Mouse (Mus musculus) limb, embryonic 10.5 days (tissue): Measurements from ENCODE around the gene Cdsn. TPM values are rescaled to one million over a fixed set of nuclear protein-coding genes. Genes with fewer than 3 reads are reported as not detected.

ENCODE experiments used
- DNase-seq: peaks from one replicate; pipeline ENCODE4 v3.0.0-alpha.2; 2017; ENCODE audit warnings: low spot score
- H3K27ac ChIP-seq: fragments of 300-500 bp; sonication (generic); 2 replicates; pipeline ENCODE4 v1.5.1; 2016; ENCODE audit warnings: mild to moderate bottlenecking
- H3K27me3 ChIP-seq: fragments of 300-500 bp; sonication (generic); 2 replicates; pipeline ENCODE4 v1.6.1; 2016; ENCODE audit warnings: low read depth, mild to moderate bottlenecking; ENCODE audit not compliant: poor library complexity, severe bottlenecking
- H3K36me3 ChIP-seq: fragments of 300-500 bp; sonication (generic); 2 replicates; pipeline ENCODE4 v1.6.1; 2016; ENCODE audit warnings: mild to moderate bottlenecking, moderate library complexity
- H3K4me1 ChIP-seq: fragments of 300-500 bp; sonication (generic); 2 replicates; pipeline ENCODE4 v1.6.1; 2016
- H3K4me3 ChIP-seq: fragments of 300-500 bp; sonication (generic); 2 replicates; pipeline ENCODE4 v1.5.1; 2016; ENCODE audit warnings: mild to moderate bottlenecking, moderate library complexity
- H3K9me3 ChIP-seq: fragments of 300-500 bp; sonication (generic); replicated peaks from 2 replicates; pipeline ENCODE4 v1.6.1; 2016; ENCODE audit warnings: mild to moderate bottlenecking
- WGBS: fragments of 180-500 bp; shearing (Covaris S2); methylation state at CpG from one replicate; pipeline ENCODE4 v1.1.7; 2016; 5-methylcytosine and 5-hydroxymethylcytosine counted together
- polyA plus RNA-seq: library from polyadenylated mRNA; unstranded; fragments of >200 nt; fragmentation: Nextera tagmentation; extraction: Ambion mirVana; gene quantifications from 2 replicates; pipeline ENCODE4 v1.2.1, GENCODE M21; 2016

Cdsn gene
- polyA plus RNA-seq, 1 experiment from 2014 or later, result not detected

- no peak for DNase-seq
These were observed 8.5 kb upstream of the Cdsn start for GRCm38 (mm10) chr17:35543412-35543861.

GRCm38 (mm10) chr17:35544001-35544400 is 7.9 kb upstream of the Cdsn start:
- no peak overlapping the region for H3K27ac ChIP-seq
- 84% methylated on average over 6 of the region's 6 CpGs for WGBS
- no peaks in the 10 kb centered on the region; the same call in 1 of the 2 replicates for H3K4me1 ChIP-seq
- no peaks in the 10 kb centered on the region for H3K36me3 ChIP-seq
- no peaks in the 10 kb centered on the region for H3K27me3 ChIP-seq
- DNase-seq, result no peak
- H3K9me3 ChIP-seq, result no peaks in the 10 kb centered on the region
- no peak overlapping the region for H3K4me3 ChIP-seq

More at GRCm38 (mm10) chr17:35543412-35543861, 8.5 kb upstream of the Cdsn start:
- 72% methylated on average over 14 of the region's 14 CpGs for WGBS
- no peaks in the 10 kb centered on the region for H3K36me3 ChIP-seq
- H3K4me1 ChIP-seq, result no peaks in the 10 kb centered on the region; the same call in 1 of the 2 replicates
- no peak overlapping the region for H3K4me3 ChIP-seq
- H3K27me3 ChIP-seq, result no peaks in the 10 kb centered on the region
- H3K9me3 ChIP-seq, result no peaks in the 10 kb centered on the region
- no peak overlapping the region for H3K27ac ChIP-seq

DNA sequence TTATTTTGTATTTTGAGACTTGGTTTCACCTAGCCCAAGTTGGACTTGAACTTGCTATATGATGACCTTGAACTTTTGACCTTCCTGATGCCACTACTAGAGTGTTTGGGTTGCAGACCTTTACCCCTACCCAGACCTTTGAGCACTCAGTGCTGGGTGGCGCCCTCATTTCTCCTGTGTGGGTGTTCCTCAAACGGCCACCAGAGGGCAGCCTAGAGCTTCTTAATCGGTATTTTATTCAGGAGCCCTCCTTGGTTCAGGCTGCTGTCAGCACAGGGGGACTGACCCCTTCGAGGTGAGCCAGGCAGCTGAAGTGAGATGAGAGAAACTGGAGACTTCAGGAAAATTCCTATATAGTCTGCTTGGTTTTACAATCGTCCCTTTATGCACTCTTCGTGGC is 7.2 kb upstream of the Cdsn start:
- Histone ChIP-seq H3K27ac (no peak overlapping the region), H3K9me3 (no peaks in the 10 kb centered on the region), H3K4me3 (no peak overlapping the region), H3K27me3 (no peaks in the 10 kb centered on the region), H3K36me3 (no peaks in the 10 kb centered on the region), H3K4me1 (no peaks in the 10 kb centered on the region; the same call in 1 of the 2 replicates)
- DNase-seq, result peak; percentile 70
- 34% methylated on average over 6 of the region's 6 CpGs for WGBS

- H3K27ac ChIP-seq, result no peak overlapping the region
- no peaks in the 10 kb centered on the region for H3K9me3 ChIP-seq
- no peaks in the 10 kb centered on the region; the same call in 1 of the 2 replicates for H3K4me1 ChIP-seq
- H3K27me3 ChIP-seq, result no peaks in the 10 kb centered on the region
- no peak for DNase-seq
- H3K4me3 ChIP-seq, result no peak overlapping the region
- H3K36me3 ChIP-seq, result no peaks in the 10 kb centered on the region
- 80% methylated on average over 2 of the region's 2 CpGs for WGBS
These were observed 4.5 kb upstream of the Cdsn start for GRCm38 (mm10) chr17:35547465-35547864.

GRCm38 (mm10) chr17:35548636-35549035 is 3.3 kb upstream of the Cdsn start:
- no peaks in the 10 kb centered on the region for H3K9me3 ChIP-seq
- H3K4me3 ChIP-seq, result no peak overlapping the region
- no peaks in the 10 kb centered on the region for H3K27me3 ChIP-seq
- no peaks in the 10 kb centered on the region for H3K36me3 ChIP-seq
- no peaks in the 10 kb centered on the region; the same call in 1 of the 2 replicates for H3K4me1 ChIP-seq
- H3K27ac ChIP-seq, result no peak overlapping the region
- no peak for DNase-seq
- WGBS, result 22% methylated on average over 5 of the region's 5 CpGs

- 65% methylated on average over 15 of the region's 15 CpGs for WGBS
These were observed 2.3 kb upstream of the Cdsn start for GRCm38 (mm10) chr17:35549437-35550142.

GRCm38 (mm10) chr17:35550143-35550494 is 1.8 kb upstream of the Cdsn start:
- Histone ChIP-seq H3K36me3 (no peaks in the 10 kb centered on the region), H3K4me3 (no peak overlapping the region), H3K9me3 (no peaks in the 10 kb centered on the region), H3K27ac (no peak overlapping the region), H3K27me3 (no peaks in the 10 kb centered on the region), H3K4me1 (no peaks in the 10 kb centered on the region; the same call in 1 of the 2 replicates)
- no peak for DNase-seq
- 98% methylated on average over 4 of the region's 4 CpGs for WGBS

More at GRCm38 (mm10) chr17:35549437-35550142, 2.3 kb upstream of the Cdsn start:
- Histone ChIP-seq H3K27me3 (no peaks in the 10 kb centered on the region), H3K27ac (no peak overlapping the region), H3K4me3 (no peak overlapping the region), H3K4me1 (no peaks in the 10 kb centered on the region; the same call in 1 of the 2 replicates), H3K36me3 (no peaks in the 10 kb centered on the region), H3K9me3 (no peaks in the 10 kb centered on the region)
- DNase-seq, result no peak

- Histone ChIP-seq H3K4me3 (no peak overlapping the region), H3K9me3 (no peaks in the 10 kb centered on the region), H3K36me3 (no peaks in the 10 kb centered on the region), H3K4me1 (no peaks in the 10 kb centered on the region; the same call in 1 of the 2 replicates), H3K27me3 (no peaks in the 10 kb centered on the region), H3K27ac (no peak overlapping the region)
- WGBS, result 53% methylated on average over 8 of the region's 8 CpGs
- no peak for DNase-seq
These were observed 1.1 kb upstream of the Cdsn start for GRCm38 (mm10) chr17:35550871-35551270.

DNA sequence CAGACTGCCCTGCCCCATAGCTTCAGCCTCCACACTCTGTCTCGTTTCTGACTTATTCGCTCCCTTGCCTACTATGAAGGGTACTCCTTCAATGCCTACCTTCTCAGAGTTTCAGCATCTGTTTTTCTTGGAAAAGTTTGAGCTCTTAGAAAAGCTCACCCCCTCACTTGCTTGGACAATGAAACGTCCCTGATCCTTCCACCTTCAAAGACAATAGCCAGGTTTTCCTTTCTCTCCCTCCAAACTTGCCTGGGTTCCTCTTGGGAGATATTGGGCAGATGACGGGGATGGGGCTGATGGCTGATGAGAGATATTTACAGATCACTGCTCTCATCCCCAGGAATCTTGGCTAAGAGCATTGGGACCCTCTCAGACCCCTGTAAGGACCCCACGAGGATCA is 2.4 kb downstream of the Cdsn start:
- Histone ChIP-seq H3K9me3 (no peaks in the 10 kb centered on the region), H3K36me3 (no peaks in the 10 kb centered on the region), H3K27ac (no peak overlapping the region), H3K27me3 (no peaks in the 10 kb centered on the region), H3K4me1 (no peaks in the 10 kb centered on the region), H3K4me3 (no peak overlapping the region)
- WGBS, result 84% methylated on average over 5 of the region's 5 CpGs
- DNase-seq, result no peak

DNA sequence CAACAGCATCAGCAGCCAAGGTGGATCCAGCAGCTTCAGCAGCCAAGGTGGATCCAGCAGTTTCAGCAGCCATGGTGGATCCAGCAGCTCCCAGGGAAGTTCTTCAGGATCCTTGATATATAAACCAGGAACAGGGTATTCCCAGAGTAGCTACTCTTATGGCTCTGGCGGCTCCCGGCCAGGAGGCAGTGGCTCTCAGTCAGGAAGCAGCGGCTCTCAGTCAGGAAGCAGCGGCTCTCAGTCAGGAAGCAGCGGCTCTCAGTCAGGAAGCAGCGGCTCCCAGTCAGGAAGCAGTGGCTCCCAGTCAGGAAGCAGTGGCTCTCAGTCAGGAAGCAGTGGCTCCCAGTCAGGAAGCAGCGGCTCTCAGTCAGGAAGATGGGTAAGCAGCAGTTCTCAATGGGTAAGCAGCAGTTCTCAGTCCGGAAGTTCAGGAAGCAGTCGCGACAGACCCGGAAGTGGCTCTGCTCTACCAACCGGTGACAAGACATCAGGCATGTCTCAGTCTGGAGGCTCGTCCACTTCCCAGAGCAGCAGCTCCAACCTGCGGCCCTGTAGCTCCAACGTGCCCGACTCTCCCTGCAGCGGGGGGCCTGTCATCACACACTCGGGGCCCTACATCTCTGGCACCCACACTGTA is 3.0 kb downstream of the Cdsn start:
- no peak for DNase-seq
- H3K9me3 ChIP-seq, result no peaks in the 10 kb centered on the region
- WGBS, result 93% methylated on average over 18 of the region's 18 CpGs
- no peaks in the 10 kb centered on the region for H3K4me1 ChIP-seq
- no peak overlapping the region for H3K4me3 ChIP-seq
- H3K27ac ChIP-seq, result no peak overlapping the region; the same call in 1 of the 2 replicates
- H3K27me3 ChIP-seq, result no peaks in the 10 kb centered on the region
- H3K36me3 ChIP-seq, result no peaks in the 10 kb centered on the region

GRCm38 (mm10) chr17:35556186-35556765 is 4.3 kb downstream of the Cdsn start:
- no peak overlapping the region for H3K27ac ChIP-seq
- no peak for DNase-seq
- no peaks in the 10 kb centered on the region for H3K4me1 ChIP-seq
- no peaks in the 10 kb centered on the region for H3K36me3 ChIP-seq
- 90% methylated on average over 13 of the region's 13 CpGs for WGBS
- H3K9me3 ChIP-seq, result no peaks in the 10 kb centered on the region
- H3K27me3 ChIP-seq, result no peaks in the 10 kb centered on the region
- no peak overlapping the region for H3K4me3 ChIP-seq

GRCm38 (mm10) chr17:35556812-35557211 is 4.9 kb downstream of the Cdsn start:
- DNase-seq, result peak; percentile 46
- 36% methylated on average over 5 of the region's 5 CpGs for WGBS
- Histone ChIP-seq H3K27ac (no peak overlapping the region), H3K9me3 (no peaks in the 10 kb centered on the region), H3K4me3 (no peak overlapping the region), H3K27me3 (no peaks in the 10 kb centered on the region), H3K36me3 (no peaks in the 10 kb centered on the region), H3K4me1 (no peaks in the 10 kb centered on the region)

DNA sequence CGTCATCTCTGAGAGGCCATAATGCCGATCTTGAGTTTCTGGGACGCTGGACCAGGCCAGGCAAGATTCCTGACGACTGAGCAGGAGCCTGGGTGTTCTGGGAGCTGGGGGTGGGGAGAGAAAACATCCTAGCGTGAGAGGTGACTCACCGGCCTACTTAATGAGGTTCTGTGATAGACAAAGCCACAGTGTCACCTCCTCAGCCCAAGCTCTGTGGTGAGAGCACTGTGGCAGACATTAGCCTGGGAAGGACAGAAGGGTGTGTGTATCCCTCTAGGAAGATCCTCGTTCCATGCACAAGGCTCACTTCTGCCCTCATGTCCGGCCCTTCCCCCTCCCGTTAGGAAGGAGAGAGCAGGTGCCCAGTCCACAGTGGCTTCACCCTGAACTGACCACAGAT is 5.4 kb downstream of the Cdsn start:
- no peak overlapping the region for H3K27ac ChIP-seq
- WGBS, result 88% methylated on average over 9 of the region's 9 CpGs
- H3K36me3 ChIP-seq, result no peaks in the 10 kb centered on the region
- H3K4me3 ChIP-seq, result no peak overlapping the region
- no peak for DNase-seq
- no peaks in the 10 kb centered on the region for H3K27me3 ChIP-seq
- no peaks in the 10 kb centered on the region for H3K4me1 ChIP-seq
- no peaks in the 10 kb centered on the region for H3K9me3 ChIP-seq
